Mouse (Mus musculus) lung, postnatal 0 days (tissue): Measurements from ENCODE around the gene Gmnn. TPM values are rescaled to one million over a fixed set of nuclear protein-coding genes. Genes with fewer than 3 reads are reported as not detected.

ENCODE experiments used
- ATAC-seq: fragments of 200-750 bp; cut with Nextera tagmentation; 2 replicates; pipeline ENCODE4 v1.8.0; 2017; ENCODE audit warnings: moderate library complexity
- DNase-seq: peaks from one replicate; pipeline ENCODE4 v3.0.0-alpha.2; 2016; ENCODE audit warnings: low spot score
- H3K27ac ChIP-seq: fragments of 300-500 bp; sonication (generic); 2 replicates; pipeline ENCODE4 v1.5.1; 2014; ENCODE audit warnings: antibody characterized with exemption, mild to moderate bottlenecking, low read length, mixed read lengths
- H3K27me3 ChIP-seq: fragments of 300-500 bp; sonication (generic); replicated peaks from 2 replicates; pipeline ENCODE4 v1.6.1; 2014; ENCODE audit warnings: low read length, mixed read lengths; ENCODE audit not compliant: insufficient read depth
- H3K36me3 ChIP-seq: fragments of 300-500 bp; sonication (generic); 2 replicates; pipeline ENCODE4 v1.6.1; 2014; ENCODE audit warnings: low read length, mixed read lengths; ENCODE audit not compliant: insufficient read depth
- H3K4me1 ChIP-seq: fragments of 300-500 bp; sonication (generic); 2 replicates; pipeline ENCODE4 v1.6.1; 2014; ENCODE audit warnings: antibody characterized with exemption, low read depth, low read length, mixed read lengths; ENCODE audit not compliant: insufficient read depth
- H3K4me2 ChIP-seq: fragments of 300-500 bp; sonication (generic); replicated peaks from 2 replicates; pipeline ENCODE4 v1.6.1; 2014; ENCODE audit warnings: low read depth, mild to moderate bottlenecking, low read length, moderate library complexity, mixed read lengths
- H3K4me3 ChIP-seq: fragments of 300-500 bp; sonication (generic); 2 replicates; pipeline ENCODE4 v1.5.1; 2014; ENCODE audit warnings: low read depth, low read length
- H3K9ac ChIP-seq: fragments of 300-500 bp; sonication (generic); replicated peaks from 2 replicates; pipeline ENCODE4 v1.6.1; 2014; ENCODE audit warnings: low read depth, mild to moderate bottlenecking
- H3K9me3 ChIP-seq: fragments of 300-500 bp; sonication (generic); 2 replicates; pipeline ENCODE4 v1.6.1; 2016; ENCODE audit warnings: low read length, mixed read lengths
- CTCF ChIP-seq: IDR thresholded peaks from 2 replicates; pipeline ENCODE4 v1.5.1; 2016; ENCODE audit warnings: antibody characterized with exemption, mild to moderate bottlenecking
- EP300 ChIP-seq: IDR thresholded peaks from 2 replicates; pipeline ENCODE4 v1.6.1; 2016; ENCODE audit warnings: antibody characterized with exemption, mild to moderate bottlenecking, control low read depth
- WGBS: fragments of 180-500 bp; shearing (Covaris S2); extraction: QIAGEN DNeasy Blood & Tissue Kit; methylation state at CpG from one replicate; pipeline ENCODE4 v1.1.7; 2014; 5-methylcytosine and 5-hydroxymethylcytosine counted together
- polyA plus RNA-seq: library from polyadenylated mRNA; unstranded; fragments of >200 nt; fragmentation: Nextera tagmentation; extraction: Ambion mirVana; gene quantifications from 2 replicates; pipeline ENCODE4 v1.2.1, GENCODE M21; 2015

Gene Gmnn
- 24.1 and 24.7 TPM in 2 replicates for polyA plus RNA-seq

DNA sequence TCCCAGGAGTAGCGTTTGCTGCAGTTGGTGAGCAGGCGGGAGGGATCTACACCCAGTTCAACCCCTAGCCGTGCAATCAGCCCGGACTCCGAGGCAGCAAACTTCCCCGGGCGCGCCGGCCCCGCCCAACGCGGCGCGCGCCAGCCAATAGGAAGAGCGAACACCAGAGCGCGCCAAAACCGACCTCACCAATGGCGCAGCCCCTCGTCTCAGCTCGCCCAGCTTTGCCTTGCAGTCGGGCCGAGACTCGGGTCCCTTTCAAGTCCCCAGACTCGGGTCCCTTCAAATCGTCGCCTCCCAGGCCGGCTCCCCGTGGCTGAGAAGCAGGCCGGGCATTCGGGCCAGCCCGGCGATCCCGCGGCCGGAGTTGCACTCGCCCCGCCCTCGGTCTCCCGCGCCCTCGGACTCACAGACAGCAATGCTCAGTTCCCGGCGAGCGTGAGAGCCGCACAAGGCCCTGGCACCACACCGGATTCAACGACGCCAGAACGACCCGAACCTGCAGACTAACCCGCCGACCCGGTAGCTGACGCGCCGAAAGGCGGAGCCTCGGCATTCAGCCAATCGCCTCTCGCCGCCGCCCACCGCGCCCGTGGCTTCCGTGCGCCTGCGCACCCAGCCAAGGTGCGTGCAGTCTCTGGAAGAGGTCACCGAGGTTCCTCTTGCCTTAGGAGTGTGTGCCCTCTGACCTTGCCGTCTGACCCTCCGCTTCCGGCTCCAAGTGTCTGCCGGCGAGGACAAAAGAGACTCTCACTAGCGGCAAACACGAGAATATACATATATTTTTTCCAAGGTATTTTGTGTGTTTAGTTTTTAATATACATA lies at the start of gene Gmnn:
TSS of gene Gmnn (minus strand) at position 521 of the 825 bp plus-strand sequence.
- H3K9ac ChIP-seq = peak within 1 kb of the TSS; percentile 39; the same call in 1 of the 2 replicates
- H3K9me3 ChIP-seq = no peaks in the 10 kb centered on the region
- H3K27me3 ChIP-seq = no peaks in the 10 kb centered on the region
- peak within 1 kb of the TSS; percentile 72 for H3K4me2 ChIP-seq
- no peaks in the 10 kb centered on the region for H3K36me3 ChIP-seq
- DNase-seq (peak; percentile 92), ATAC-seq (peak; percentile 98)
- under 1% methylated on average over 69 of the region's 79 CpGs for WGBS
- TF ChIP-seq CTCF = no peak
- TF ChIP-seq EP300 = no peak
- peak within 1 kb of the TSS; percentile 70 for H3K27ac ChIP-seq
- peak within 1 kb of the TSS; percentile 89 for H3K4me3 ChIP-seq
- H3K4me1 ChIP-seq = peaks cover 5% of the 10 kb centered on the region; the same call in 1 of the 2 replicates

DNA sequence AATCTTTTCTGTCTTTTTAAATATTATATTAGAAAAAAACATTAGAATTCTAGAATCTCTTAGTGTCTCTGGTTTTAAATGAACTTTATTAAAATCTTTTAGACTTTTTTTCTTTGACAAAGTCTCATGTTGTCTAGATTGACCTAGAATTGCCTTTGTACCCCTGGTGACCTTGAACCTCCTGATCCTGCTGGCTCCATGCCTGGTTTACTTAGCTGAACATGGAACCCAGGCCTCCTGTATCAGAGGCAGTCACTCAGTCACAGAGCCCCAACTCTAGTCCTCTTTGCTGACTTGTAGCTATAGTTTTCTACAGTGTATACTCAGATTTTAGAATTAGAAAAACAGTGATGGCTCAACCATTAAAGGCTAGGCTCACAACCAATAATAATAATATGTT lies 44.4 kb upstream of the Gmnn start:
- TF ChIP-seq EP300 (no peak), CTCF (no peak)
- no peak overlapping the region for H3K4me3 ChIP-seq
- peaks cover 5% of the 10 kb centered on the region; the same call in 1 of the 2 replicates for H3K4me1 ChIP-seq
- H3K27me3 ChIP-seq = no peaks in the 10 kb centered on the region
- H3K9me3 ChIP-seq = no peaks in the 10 kb centered on the region
- DNase-seq = no peak
- H3K4me2 ChIP-seq = no peak overlapping the region
- peaks cover 8% of the 10 kb centered on the region; the same call in 1 of the 2 replicates for H3K36me3 ChIP-seq
- H3K27ac ChIP-seq = no peak overlapping the region
- no peak for ATAC-seq
- H3K9ac ChIP-seq = no peak overlapping the region

DNA sequence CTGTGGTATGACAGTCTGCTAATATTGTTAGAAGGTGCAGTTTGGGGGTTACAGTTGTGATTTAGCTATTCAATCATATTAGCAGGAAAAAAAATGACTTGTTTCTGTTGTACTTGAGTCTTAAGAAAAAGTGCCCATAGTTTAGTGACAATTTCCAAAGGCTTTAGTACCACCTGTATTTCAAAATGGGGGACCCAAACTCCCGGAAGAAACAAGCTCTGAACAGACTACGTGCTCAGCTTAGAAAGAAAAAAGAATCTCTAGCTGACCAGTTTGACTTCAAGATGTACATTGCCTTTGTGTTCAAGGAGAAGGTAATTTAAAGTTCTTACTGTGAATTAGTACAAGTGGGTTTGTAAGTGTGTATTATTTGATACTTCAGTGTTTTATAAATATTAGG lies 41.5 kb upstream of the Gmnn start:
- no peaks in the 10 kb centered on the region for H3K36me3 ChIP-seq
- H3K27ac ChIP-seq = no peak overlapping the region
- peak overlapping the region; percentile 75 for H3K4me2 ChIP-seq
- no peak for ATAC-seq
- H3K9ac ChIP-seq = no peak overlapping the region
- no peaks in the 10 kb centered on the region for H3K27me3 ChIP-seq
- H3K4me3 ChIP-seq = peak overlapping the region; percentile 99
- no peaks in the 10 kb centered on the region for H3K9me3 ChIP-seq
- DNase-seq = no peak
- peaks cover 5% of the 10 kb centered on the region; the same call in 1 of the 2 replicates for H3K4me1 ChIP-seq
- TF ChIP-seq CTCF (no peak), EP300 (no peak)
- WGBS = 1% methylated on average over 2 of the region's 2 CpGs

GRCm38 (mm10) chr13:24802131-24802691 lies 40.5 kb upstream of the Gmnn start:
- WGBS = 0% methylated on average over 26 of the region's 26 CpGs
- H3K9ac ChIP-seq = peak overlapping the region; percentile 98

GRCm38 (mm10) chr13:24801308-24801921 lies 39.7 kb upstream of the Gmnn start, which contains the start of gene BC005537:
TSS of gene BC005537 (plus strand) at chr13:24801657.
- TF ChIP-seq EP300 (no peak), CTCF (peak; percentile 54)
- peak within 1 kb of the TSS; percentile 75 for H3K4me2 ChIP-seq
- no peaks in the 10 kb centered on the region for H3K27me3 ChIP-seq
- ATAC-seq = peak; percentile 62
- peak within 1 kb of the TSS; percentile 98 for H3K9ac ChIP-seq
- H3K4me1 ChIP-seq = peaks cover 5% of the 10 kb centered on the region; the same call in 1 of the 2 replicates
- no peaks in the 10 kb centered on the region for H3K9me3 ChIP-seq
- H3K36me3 ChIP-seq = no peaks in the 10 kb centered on the region
- H3K27ac ChIP-seq = peak within 1 kb of the TSS; percentile 100
- H3K4me3 ChIP-seq = peak within 1 kb of the TSS; percentile 99
- DNase-seq = peak; percentile 77
- 3% methylated on average over 26 of the region's 74 CpGs for WGBS

More at GRCm38 (mm10) chr13:24802131-24802691, 40.5 kb upstream of the Gmnn start:
- ATAC-seq (no peak), DNase-seq (peak; percentile 65)
- peak overlapping the region; percentile 100 for H3K27ac ChIP-seq
- H3K4me3 ChIP-seq = peak overlapping the region; percentile 99
- peak overlapping the region; percentile 75 for H3K4me2 ChIP-seq
- H3K9me3 ChIP-seq = no peaks in the 10 kb centered on the region
- TF ChIP-seq CTCF (no peak), EP300 (no peak)
- peaks cover 5% of the 10 kb centered on the region; the same call in 1 of the 2 replicates for H3K4me1 ChIP-seq
- H3K36me3 ChIP-seq = no peaks in the 10 kb centered on the region
- no peaks in the 10 kb centered on the region for H3K27me3 ChIP-seq
